Mouse (Mus musculus) lung, postnatal 25 days (tissue): ENCODE data around the gene Rbms2.
"Not testable (repeated sequence)": the region's sequence is repeated elsewhere in the genome, so short reads cannot be mapped to it uniquely, and the experiment has no call there.

ENCODE experiments used
- DNase-seq: peaks from one replicate; pipeline ENCODE4 v3.0.0; 2022; ENCODE audit warnings: low spot score

The Rbms2 gene

DNA sequence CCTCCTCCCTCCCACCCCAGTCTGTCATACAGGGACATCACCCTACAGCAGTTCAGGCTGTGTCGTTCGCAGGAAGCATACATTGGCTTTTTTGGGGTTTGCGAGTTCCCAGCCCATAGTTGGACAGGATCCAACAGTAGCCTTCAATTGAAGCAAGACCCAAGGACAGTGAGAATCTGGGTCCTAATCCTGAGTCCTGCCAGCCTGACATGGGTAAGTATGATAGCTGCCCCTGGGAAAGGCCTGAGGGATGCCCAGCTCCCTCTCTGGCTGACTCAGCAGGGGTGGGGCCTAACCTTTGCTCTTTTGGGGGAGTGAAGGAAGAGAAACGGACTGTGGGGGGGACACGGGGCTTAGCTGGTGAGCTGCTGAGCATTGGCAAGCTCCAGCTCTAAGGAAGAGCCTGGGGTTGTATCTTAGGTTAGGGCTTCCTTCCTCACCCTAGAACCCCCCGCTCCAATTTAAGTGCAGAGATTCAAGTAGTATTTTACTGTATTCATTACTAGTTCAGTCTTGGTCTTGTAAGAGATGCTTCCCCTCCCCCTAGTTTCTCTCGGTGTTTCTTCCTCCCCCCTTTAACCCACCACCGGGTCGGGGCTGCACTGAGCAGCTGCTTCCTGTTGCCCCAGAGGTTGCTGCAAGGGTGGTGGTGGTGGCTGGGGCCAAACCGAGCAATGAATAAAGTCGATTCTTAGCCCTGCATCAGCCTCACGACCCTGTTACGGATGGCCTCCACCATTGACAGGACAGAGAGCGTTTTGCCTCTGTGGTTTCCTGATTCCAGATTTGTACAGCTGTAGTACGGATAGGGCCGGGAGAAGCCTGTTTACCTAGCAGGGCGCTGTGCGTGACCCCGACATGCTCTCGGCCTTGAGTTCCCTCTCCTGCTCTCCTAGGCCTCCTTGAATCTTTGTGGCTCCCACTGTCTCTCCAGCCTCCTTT, 88.3 kb downstream of the Rbms2 start, which contains the start of gene Baz2a:
Baz2a (plus strand) TSS at position 14 of the 942 bp plus-strand sequence.
- DNase-seq: peak; percentile 51

DNA sequence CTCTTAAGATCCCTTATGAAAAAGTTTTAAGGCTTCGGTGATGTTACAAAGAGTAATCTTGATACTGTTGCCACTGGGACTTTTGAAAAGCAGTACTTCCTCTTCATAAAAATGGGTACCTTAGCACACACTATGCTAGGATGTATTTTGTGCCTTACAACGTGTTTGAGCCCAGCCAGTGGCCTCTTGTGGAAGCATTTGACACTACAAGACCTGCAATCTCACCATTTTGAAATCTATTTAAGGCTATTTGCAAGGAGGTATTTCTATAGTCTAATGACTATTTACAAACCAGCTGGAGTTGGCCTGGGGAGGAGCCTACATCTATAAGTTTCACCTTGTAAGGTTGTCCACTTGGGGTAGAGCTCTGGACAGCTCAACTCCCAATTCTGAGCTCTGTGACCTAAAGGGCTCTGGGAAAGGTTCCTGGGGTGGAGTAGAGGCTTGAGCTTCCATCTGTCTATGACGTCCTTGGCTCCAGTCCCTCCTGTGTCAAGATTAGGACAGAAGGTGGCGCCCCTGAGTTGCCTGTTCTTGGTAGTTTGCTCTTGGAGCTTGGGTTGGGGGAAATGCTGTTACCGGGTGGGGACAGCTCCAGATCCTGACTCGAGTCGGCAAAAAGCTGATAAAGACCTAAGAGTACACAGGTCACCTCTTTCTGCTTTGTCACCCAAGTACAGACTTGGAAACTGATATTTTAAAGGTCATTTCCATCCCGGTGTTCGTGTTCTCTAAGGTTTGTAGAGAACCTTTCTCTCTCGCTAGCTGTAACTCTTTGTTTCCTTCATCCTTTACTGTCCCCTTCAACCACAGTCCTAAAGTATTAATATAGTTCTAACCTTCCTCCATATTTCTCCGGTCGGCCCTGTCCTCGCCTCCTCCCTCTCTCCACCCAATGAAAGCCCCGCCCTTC, 89.2 kb downstream of the Rbms2 start:
- DNase-seq: peak; percentile 92

DNA sequence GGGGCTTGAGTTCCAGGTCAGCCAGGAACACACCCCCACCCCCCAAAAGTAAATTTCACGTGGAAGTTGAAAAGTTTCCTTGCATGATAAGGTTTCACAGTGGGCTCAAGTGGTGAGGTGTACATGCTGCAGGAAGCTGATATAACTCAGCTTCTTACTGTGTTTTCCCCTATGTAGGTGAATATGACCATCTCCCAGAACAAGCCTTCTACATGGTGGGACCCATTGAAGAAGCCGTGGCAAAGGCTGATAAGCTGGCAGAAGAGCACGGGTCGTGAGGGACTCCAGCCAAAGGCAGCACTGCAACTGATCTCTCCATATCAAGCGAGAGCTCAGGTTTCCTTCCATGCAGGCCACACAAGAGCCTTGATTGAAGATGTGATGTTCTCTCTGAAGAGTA, 90.3 kb downstream of the Rbms2 start:
- no peak for DNase-seq

DNA sequence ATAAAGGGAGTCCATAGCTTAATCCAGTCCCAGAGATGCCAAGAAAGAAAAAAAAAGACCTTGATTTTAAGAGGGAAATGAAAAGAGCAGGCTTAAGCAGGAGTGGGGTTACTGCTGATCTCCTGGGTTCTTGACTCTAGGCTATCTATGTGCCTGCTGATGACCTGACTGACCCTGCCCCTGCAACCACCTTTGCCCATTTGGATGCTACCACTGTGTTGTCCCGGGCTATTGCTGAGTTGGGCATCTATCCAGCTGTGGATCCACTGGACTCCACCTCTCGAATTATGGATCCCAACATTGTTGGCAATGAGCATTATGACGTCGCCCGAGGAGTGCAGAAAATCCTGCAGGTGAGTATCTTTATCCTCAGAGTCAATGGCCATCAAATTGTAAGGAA, 91.9 kb downstream of the Rbms2 start:
- DNase-seq: no peak

DNA sequence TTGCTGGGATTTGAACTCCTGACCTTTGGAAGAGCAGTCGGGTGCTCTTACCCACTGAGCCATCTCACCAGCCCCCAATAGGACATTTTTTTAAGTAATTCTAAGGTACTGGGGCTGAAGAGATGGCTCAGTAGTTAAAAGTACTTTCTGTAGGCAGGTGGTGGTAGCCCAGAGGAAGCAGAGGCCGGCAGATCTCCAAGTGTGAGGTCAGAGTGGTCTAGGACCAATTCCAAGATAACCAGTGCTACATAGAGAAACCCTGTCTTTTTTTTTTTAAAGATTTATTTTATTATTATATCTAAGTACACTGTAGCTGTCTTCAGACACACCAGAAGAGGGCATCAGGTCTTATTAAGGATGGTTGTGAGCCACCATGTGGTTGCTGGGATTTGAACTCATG, 92.9 kb downstream of the Rbms2 start:
- not testable (repeated sequence) for DNase-seq

DNA sequence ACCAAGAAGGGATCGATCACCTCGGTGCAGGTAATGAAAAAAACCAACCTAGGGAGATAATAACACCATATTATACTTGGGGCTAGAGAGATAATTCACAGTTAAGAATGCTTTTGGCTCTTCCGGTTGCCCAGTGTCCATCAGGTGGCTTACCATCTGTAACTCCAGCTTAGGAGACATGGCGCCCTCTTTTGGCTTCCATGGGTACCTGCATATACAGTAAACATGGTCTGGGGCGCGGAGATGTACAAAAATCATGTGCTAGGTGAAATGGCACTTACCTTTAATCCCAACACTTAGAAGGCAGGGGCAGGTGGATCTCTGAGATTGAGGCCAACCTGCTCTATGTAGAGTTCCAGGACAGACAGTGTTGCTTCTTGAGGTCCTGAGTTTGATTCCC, 93.7 kb downstream of the Rbms2 start:
- no peak for DNase-seq

DNA sequence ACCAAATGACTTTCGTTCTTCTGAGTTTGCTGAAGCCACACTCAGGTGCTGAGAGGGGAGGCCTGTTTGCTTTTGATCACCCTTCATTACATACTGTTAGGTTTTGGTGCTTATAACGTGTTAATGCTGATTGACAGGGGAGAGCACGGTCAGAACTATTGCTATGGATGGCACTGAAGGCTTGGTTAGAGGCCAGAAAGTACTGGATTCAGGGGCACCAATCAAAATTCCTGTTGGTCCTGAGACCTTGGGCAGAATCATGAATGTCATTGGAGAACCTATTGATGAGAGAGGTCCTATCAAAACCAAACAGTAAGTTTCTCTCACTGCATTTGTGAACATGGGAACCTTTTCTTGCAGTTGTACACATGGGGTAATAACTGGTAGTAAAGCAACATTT, 95.9 kb downstream of the Rbms2 start:
- no peak for DNase-seq

DNA sequence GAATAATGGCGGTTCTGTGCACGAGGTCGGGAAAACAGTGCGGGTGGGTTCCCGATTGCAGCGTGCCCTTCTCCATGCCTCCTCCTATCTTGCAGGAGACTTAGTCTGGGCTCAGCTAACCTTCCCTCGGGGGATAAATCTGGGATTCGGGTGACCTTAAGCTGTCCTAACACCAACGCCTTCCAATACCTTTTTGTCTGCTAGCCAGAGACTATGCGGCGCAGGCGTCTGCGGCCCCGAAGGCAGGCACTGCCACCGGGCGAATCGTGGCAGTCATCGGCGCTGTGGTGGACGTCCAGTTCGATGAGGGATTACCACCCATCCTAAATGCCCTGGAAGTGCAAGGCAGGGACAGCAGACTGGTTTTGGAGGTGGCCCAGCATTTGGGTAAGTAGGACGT, 96.4 kb downstream of the Rbms2 start:
- DNase-seq: no peak

DNA sequence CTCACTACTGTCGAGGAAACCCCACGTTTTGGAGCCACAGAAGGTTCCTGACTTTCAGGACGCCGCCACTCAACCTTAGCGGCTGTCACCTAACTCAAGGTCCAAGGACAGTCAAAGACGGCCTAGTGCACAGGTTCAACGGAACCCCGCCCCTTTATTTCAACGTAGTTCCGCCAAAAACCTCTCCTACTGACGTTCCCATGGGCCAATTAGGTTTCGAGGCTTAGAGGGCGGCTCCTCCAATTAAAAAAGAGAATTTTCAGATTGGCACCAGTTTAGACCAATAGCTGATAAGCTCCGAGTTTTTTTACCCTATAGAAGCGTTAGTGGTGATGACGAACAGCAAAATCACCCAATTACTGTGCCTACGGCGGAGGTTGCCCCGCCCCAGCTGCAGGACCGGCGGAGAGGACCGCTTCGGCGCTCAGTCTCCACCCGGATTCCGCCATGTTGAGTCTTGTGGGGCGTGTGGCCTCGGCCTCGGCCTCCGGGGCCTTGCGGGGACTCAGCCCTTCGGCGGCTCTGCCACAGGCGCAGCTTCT, 97.1 kb downstream of the Rbms2 start, which contains the start of gene Atp5b:
Atp5b (plus strand) TSS at position 394 of the 542 bp plus-strand sequence.
- DNase-seq: peak; percentile 100

DNA sequence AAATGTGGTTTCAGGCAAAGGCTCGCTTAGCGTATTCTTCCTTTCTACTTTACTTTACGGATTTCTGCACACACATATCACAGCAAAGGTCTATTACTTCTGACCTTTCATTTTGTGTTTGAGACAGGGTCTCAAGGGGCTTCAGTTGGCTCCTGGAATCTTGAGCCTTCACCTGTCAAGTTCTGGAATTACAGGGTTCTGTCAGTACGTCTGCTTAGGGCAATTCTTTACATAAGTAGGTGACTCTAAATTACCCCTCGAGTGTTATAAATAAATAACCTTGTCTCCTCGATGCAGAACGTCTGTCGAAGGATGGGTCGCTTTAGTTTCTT, 97.7 kb downstream of the Rbms2 start:
- no peak for DNase-seq

DNA sequence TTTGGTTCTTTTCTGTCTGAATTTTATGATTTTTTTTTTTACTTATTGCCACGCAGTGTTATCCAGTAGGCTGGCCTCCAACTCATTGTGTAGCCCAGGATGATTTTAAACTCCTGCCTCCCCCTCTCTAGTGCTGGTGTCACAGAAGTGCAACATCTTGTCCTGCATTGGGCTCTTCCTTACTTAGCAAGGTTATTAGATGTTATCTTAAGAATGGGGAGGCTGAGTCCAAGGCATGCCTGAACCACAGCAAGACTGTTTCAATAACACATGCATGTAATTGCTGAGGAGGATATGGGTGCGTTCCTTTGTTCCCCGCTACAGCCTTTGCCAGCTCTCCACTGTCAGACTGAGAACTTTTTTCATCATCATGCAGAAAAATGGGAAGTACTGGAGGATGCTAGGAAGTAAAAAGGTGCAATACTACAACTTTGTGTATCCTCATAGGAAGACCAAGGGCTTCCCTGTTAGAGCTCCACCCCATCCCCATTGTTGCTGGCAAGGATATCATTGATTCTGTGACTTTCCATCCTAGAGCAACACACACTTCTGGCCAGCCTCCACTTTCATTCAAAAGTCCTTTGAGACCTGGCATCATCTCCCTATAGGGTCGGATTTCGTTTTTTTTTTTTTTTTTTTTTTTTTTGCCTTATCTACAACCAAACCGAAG, 98.2 kb downstream of the Rbms2 start:
- DNase-seq: no peak
